Mouse (Mus musculus) lung, postnatal 25 days (tissue): Measurements from ENCODE around the gene Gtf2ird1.
"Not testable (repeated sequence)": the region's sequence is repeated elsewhere in the genome, so short reads cannot be mapped to it uniquely, and the experiment has no call there.

Source experiments
- DNase-seq: peaks from one replicate; pipeline ENCODE4 v3.0.0; 2022; ENCODE audit warnings: low spot score

Gene Gtf2ird1

GRCm38 (mm10) chr5:134410307-134410836, 46.1 kb downstream of the Gtf2ird1 start:
- no peak for DNase-seq

GRCm38 (mm10) chr5:134409606-134410306, 46.8 kb downstream of the Gtf2ird1 start:
- no peak for DNase-seq

DNA sequence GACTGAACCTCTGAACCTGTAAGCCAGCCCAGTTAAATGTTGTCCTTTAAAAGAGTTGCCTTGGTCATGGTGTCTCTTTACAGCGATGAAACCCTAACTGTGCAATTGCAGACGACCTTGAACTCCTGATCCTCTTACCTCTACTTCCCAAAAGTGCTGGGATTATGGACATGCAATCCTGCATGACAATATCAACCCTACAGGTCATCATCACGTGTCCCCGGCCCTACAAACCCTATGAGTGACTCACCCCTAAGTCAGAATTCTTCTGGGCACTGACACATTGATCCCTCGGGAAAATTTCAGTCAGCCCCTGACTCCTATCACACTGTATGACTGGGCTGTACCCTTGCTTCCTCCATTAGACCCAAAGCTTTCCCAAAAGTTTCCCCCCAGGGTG, 48.4 kb downstream of the Gtf2ird1 start:
- no peak for DNase-seq

- DNase-seq, result no peak
Measured at GRCm38 (mm10) chr5:134401841-134402240, 54.7 kb downstream of the Gtf2ird1 start.

- no peak for DNase-seq
Measured at GRCm38 (mm10) chr5:134397434-134398163, 58.9 kb downstream of the Gtf2ird1 start.

DNA sequence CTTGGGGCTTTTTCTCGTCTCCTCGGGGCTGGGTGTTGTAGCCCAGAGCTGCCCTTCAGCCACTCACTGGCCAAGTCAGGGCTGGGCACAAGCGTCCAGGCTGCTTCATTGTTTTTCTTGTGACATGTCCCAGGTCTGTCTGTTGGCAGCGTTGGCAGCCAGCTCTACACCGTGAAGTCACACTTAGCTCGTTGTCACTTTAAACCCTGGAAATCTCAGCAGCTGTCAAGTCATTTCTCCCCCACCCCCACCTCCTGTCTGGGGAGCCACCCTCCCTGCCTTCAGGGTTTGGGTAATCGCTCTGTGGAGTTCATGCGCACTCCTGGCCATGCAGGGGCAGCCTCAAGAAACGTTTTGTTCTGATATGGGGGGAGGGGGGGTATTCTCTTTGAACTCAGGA, 60.0 kb downstream of the Gtf2ird1 start:
- no peak for DNase-seq

GRCm38 (mm10) chr5:134394624-134395023, 61.9 kb downstream of the Gtf2ird1 start:
- peak; percentile 44 for DNase-seq

- peak; percentile 31 for DNase-seq
Measured at GRCm38 (mm10) chr5:134393624-134394023, 62.9 kb downstream of the Gtf2ird1 start.

DNA sequence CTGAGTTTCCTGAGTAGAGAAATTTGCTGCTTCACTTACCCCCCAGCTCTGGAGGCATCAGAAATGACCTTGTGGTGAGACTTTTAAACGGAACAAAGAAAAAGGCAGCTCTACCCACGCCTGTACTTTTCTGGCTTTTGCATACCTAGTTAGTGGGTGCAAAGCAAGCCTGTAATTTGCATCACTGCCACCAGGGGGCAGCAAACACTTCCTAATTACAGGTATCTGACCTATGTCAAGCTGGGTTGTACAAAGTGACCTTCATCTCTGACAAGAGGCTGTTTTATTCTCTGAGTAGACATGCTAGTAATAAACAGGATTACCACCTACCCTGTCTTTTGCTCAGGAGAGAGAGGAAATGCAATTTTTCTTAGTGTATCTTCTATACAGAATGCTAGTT, 71.4 kb downstream of the Gtf2ird1 start:
- DNase-seq, result peak; percentile 64

- no peak for DNase-seq
Measured at GRCm38 (mm10) chr5:134375256-134375655, 81.3 kb downstream of the Gtf2ird1 start.

GRCm38 (mm10) chr5:134374546-134374945, 82.0 kb downstream of the Gtf2ird1 start:
- peak; percentile 84 for DNase-seq

DNA sequence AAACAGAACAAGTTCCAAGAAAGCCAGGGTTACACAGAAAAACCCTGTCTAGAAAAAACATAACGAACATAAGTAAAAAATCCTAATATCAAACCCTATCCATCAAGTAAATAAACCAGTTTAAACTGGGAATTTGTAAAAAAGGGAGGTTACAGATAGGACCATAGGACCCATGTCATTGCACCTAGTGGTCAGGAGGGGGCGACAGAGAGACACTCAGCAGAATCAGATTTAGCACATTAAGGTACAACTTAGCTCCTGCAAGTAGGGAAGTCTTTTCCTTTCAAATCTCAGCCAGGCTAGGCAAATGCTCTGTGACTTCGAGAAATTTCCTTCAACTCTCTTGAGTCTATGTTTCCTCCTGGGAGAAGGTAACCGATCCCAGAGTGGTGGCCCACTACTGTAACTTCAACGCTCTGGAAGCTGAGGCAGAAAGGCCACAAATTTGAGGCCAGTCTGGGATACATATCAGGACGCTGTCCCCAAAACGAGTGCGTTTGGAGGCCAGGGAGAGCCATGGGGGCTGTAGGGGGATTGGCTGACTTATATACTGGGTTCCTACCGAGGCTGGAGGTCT, 82.5 kb downstream of the Gtf2ird1 start:
- peak; percentile 80 for DNase-seq

GRCm38 (mm10) chr5:134372926-134373658, 83.4 kb downstream of the Gtf2ird1 start:
- DNase-seq, result no peak

GRCm38 (mm10) chr5:134371511-134372289, 84.8 kb downstream of the Gtf2ird1 start:
- no peak for DNase-seq

DNA sequence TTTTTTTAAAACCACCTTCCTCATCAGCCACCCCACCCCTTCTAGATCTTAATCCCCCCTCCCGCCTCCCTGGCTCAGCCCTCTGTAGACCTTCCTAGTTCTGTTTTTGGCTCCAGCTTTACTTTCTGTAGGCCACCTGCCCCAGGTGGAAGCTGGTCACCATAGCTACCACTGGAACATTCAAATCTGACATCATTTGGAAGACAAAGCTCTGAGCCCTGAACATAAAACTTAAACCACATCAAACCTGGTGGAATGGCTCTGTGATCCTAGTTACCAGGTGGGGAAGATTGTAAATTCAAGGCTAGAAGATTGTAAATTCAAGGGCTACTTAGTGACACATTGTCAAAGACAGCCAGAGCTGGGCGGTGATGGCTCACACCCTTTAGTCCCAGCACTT, 85.7 kb downstream of the Gtf2ird1 start:
- DNase-seq, result no peak

DNA sequence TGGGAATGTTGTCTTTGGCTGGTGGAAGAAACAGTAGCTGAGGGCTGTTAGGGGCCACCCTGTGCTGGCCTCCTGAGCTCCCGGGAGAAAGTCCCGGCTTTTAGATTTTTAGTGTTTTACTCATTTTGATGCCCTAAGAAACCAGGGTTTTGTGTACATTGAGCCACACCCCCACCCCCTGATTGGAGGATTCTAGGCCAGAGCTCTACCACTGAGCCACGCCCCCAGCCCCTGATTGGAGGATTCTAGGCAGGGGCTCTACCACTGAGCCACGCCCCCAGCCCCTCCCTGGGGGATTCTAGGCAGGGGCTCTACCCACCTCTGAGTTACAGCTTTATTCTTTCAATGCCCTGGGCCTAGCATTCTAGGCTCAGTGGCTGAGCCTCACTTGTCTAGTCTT, 97.4 kb downstream of the Gtf2ird1 start:
- DNase-seq, result no peak

DNA sequence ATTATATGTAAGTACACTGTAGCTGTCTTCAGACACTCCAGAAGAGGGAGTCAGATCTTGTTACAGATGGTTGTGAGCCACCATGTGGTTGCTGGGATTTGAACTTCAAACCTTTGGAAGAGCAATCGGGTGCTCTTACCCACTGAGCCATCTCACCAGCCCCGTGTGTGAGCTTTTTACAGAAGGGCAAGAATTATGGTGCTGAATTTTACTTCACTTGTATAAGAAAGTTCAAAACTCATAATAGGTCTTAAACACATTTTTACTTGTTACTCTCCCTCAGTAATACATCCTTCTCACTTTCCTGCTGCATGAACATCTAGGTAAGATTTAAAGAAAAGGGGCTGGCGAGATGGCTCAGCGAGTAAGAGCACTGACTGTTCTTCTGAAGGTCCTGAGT, 101.1 kb downstream of the Gtf2ird1 start:
- DNase-seq, result not testable (repeated sequence)

- DNase-seq, result no peak
Measured at GRCm38 (mm10) chr5:134353117-134353516, 103.4 kb downstream of the Gtf2ird1 start.

DNA sequence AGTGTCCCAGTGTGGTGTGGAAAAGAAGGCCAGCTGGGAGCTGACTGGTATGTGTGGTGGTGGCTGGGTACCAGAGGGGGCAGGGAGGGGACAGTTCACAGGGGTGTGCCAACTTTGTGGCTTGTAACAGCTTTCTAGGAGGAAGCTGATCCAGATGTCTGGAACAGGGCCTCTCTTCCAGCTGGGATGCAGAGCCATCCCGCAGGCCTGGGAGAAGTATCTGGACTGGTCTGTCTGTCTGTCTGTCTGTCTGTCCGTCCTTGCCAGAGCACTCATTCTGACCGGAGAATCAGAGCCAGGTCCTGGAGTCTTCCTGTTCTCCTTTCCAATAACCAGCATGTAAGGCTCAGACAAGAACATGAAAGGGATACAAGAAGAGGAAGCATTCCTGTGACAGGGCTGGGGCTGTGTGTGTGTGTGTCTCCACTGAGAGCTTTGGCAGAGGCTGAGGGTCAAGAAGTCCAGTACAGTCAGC, 104.0 kb downstream of the Gtf2ird1 start:
- no peak for DNase-seq

DNA sequence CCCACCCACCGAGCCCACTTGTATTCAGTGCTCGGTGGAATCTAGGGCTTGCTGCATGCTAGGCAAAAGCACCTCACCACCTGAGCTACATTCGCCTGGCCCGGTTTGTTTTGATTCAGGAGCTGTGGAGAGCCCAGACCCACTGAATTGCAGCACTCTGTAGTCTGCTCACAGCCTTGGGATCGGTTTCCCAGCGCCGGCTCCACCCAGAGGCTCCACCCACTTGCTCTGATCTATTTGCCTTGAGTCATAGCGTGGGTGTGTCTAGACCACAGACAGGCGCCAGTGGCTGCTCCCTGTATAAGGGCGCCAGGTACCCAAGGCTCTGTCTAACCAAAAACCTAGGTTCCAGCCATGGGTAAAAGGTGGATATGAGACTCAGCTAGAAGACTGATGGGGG, 105.9 kb downstream of the Gtf2ird1 start:
- peak; percentile 79 for DNase-seq

GRCm38 (mm10) chr5:134347066-134347465, 109.5 kb downstream of the Gtf2ird1 start:
- DNase-seq, result no peak
